Mouse (Mus musculus) midbrain, embryonic 13.5 days (tissue): ENCODE measurements around the gene Osgepl1. TPM values are rescaled to one million over a fixed set of nuclear protein-coding genes. Genes with fewer than 3 reads are reported as not detected.
A peak's percentile ranks its signal among the peaks of the same experiment; 100 is the strongest.
"Not testable (repeated sequence)": the region's sequence is repeated elsewhere in the genome, so short reads cannot be mapped to it uniquely, and the experiment has no call there.

ENCODE experiments used
- ATAC-seq: fragments of 200-750 bp; cut with Nextera tagmentation; 2 replicates; pipeline ENCODE4 v1.8.0; 2017; ENCODE audit warnings: mild to moderate bottlenecking, moderate TSS enrichment, moderate library complexity
- H3K27ac ChIP-seq: fragments of 300-500 bp; sonication (generic); 2 replicates; pipeline ENCODE4 v1.5.1; 2015; ENCODE audit warnings: inconsistent platforms, mild to moderate bottlenecking, moderate library complexity
- H3K27me3 ChIP-seq: fragments of 300-500 bp; sonication (generic); 2 replicates; pipeline ENCODE4 v1.6.1; 2015; ENCODE audit warnings: mild to moderate bottlenecking, inconsistent platforms
- H3K36me3 ChIP-seq: fragments of 300-500 bp; sonication (generic); 2 replicates; pipeline ENCODE4 v1.6.1; 2015; ENCODE audit warnings: mild to moderate bottlenecking, inconsistent platforms
- H3K4me1 ChIP-seq: fragments of 300-500 bp; sonication (generic); replicated peaks from 2 replicates; pipeline ENCODE4 v1.6.1; 2015; ENCODE audit warnings: inconsistent platforms
- H3K4me2 ChIP-seq: fragments of 300-500 bp; sonication (generic); replicated peaks from 2 replicates; pipeline ENCODE4 v1.6.1; 2015; ENCODE audit warnings: moderate library complexity, mild to moderate bottlenecking, inconsistent platforms
- H3K4me3 ChIP-seq: fragments of 300-500 bp; sonication (generic); replicated peaks from 2 replicates; pipeline ENCODE4 v1.5.1; 2015; ENCODE audit warnings: mild to moderate bottlenecking, inconsistent platforms
- H3K9ac ChIP-seq: fragments of 300-500 bp; sonication (generic); replicated peaks from 2 replicates; pipeline ENCODE4 v1.6.1; 2015; ENCODE audit warnings: mild to moderate bottlenecking, inconsistent platforms
- H3K9me3 ChIP-seq: fragments of 300-500 bp; sonication (generic); 2 replicates; pipeline ENCODE4 v1.6.1; 2016; ENCODE audit warnings: mild to moderate bottlenecking, inconsistent platforms
- WGBS: fragments of 180-500 bp; shearing (Covaris S2); methylation state at CpG from one replicate; pipeline ENCODE4 v1.1.7; 2015; 5-methylcytosine and 5-hydroxymethylcytosine counted together
- polyA plus RNA-seq: library from polyadenylated mRNA; unstranded; fragments of >200 nt; fragmentation: Nextera tagmentation; extraction: Ambion mirVana; gene quantifications from 2 replicates; pipeline ENCODE4 v1.2.1, GENCODE M21; 2015

Osgepl1 gene
- polyA plus RNA-seq, 1 experiment from 2014 or later = 21.6 TPM

DNA sequence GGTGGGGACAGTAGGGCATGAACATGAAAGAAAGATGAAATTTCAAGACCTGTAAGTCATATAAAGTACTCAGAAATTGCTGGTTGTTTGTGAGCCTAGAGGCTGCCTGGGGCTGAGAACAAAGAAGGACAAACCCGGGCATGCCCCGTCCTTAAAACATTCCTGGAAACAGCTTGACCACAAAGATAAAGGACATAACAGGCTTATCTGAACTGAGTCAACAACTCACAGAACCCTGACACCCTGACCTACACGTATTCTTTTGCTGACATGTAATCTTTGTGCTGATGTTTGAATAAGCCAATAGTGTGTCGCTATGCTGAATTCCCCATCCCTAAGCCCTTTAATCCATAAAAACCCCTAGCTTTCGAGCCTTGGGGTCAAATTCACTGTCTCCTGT lies 20.1 kb downstream of the Osgepl1 start:
- H3K4me2 ChIP-seq, H3K27me3 ChIP-seq, H3K4me1 ChIP-seq, H3K4me3 ChIP-seq, H3K27ac ChIP-seq, H3K9ac ChIP-seq, ATAC-seq, H3K9me3 ChIP-seq, H3K36me3 ChIP-seq: not testable (repeated sequence)
- WGBS = 68% methylated on average over 5 of the region's 5 CpGs

DNA sequence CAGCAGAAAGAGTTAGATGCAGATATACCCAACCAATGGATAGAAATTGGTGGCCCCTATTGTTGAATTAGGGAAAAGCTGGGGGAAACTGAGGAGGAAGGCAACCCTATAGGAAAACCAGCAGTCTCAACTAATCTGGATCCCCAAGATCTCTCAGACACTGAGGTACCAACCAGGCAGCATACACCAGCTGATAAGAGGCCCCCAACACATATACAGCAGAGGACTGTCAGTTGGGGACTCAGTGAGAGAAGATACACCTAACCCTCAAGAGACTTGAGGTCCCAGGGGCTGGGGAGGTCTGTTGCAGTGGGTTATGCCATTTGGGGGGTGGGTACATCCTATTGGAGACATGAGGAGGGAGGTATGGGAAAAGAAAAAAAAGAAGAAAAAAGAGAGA lies 22.0 kb downstream of the Osgepl1 start:
- no peak overlapping the region for H3K9ac ChIP-seq

DNA sequence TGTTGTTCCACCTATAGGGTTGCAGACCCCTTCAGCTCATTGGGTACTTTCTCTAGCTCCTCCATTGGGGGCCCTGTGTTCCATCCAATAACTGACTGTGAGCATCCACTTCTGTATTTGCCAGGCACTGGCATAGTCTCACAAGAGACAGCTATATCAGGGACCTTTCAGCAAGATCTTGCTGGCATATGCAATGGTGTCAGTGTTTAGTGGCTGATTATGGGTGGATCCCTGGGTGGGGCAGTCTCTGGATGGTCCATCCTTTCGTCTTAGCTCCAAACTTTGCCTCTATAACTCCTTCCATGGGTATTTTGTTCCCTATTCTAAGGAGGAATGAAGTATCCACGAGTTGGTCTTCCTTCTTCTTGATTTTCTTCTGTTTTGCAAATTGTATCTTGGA lies 24.0 kb downstream of the Osgepl1 start:
- WGBS = 75% methylated on average over 2 of the region's 2 CpGs
- H3K27me3 ChIP-seq, H3K4me1 ChIP-seq: not testable (repeated sequence)

More for the DNA sequence above, 22.0 kb downstream of the Osgepl1 start:
- ATAC-seq = no peak
- Histone ChIP-seq H3K4me3 (no peak overlapping the region), H3K36me3 (peaks cover 3% of the 10 kb centered on the region), H3K4me1 (no peaks in the 10 kb centered on the region), H3K27ac (no peak overlapping the region), H3K9me3 (no peaks in the 10 kb centered on the region; the same call in none of the 2 replicates), H3K27me3 (no peaks in the 10 kb centered on the region), H3K4me2 (no peak overlapping the region)

DNA sequence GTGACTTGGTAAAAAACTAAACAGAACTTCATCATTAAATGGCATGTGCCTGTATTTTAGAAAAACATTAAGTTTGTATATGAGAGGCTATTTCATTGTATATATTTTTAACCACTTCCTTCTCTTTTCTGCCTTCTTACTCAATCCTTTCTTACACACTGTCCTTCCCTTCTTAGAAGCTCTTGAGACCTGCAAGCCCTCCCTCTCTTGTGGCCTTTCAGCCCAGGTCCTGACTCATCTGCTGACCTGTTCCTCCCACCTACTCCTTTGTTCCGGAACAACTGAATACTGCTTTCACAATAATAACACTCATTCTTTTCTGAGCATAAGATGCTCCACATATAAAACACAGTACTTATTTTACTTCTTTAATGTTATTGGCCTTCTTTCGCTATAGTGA lies 27.6 kb downstream of the Osgepl1 start:
- ATAC-seq = no peak
- Histone ChIP-seq H3K4me2 (no peak overlapping the region), H3K4me3 (no peak overlapping the region), H3K36me3 (peaks cover 51% of the 10 kb centered on the region), H3K27me3 (no peaks in the 10 kb centered on the region), H3K4me1 (no peaks in the 10 kb centered on the region), H3K27ac (no peak overlapping the region), H3K9ac (no peak overlapping the region), H3K9me3 (peaks cover 10% of the 10 kb centered on the region)
- 100% methylated on average over 2 of the region's 2 CpGs for WGBS

More for the DNA sequence above, 24.0 kb downstream of the Osgepl1 start:
- not testable (repeated sequence) for H3K4me2 ChIP-seq, H3K9ac ChIP-seq, H3K4me3 ChIP-seq, H3K9me3 ChIP-seq, H3K27ac ChIP-seq, ATAC-seq
- H3K36me3 ChIP-seq = peaks cover 23% of the 10 kb centered on the region

DNA sequence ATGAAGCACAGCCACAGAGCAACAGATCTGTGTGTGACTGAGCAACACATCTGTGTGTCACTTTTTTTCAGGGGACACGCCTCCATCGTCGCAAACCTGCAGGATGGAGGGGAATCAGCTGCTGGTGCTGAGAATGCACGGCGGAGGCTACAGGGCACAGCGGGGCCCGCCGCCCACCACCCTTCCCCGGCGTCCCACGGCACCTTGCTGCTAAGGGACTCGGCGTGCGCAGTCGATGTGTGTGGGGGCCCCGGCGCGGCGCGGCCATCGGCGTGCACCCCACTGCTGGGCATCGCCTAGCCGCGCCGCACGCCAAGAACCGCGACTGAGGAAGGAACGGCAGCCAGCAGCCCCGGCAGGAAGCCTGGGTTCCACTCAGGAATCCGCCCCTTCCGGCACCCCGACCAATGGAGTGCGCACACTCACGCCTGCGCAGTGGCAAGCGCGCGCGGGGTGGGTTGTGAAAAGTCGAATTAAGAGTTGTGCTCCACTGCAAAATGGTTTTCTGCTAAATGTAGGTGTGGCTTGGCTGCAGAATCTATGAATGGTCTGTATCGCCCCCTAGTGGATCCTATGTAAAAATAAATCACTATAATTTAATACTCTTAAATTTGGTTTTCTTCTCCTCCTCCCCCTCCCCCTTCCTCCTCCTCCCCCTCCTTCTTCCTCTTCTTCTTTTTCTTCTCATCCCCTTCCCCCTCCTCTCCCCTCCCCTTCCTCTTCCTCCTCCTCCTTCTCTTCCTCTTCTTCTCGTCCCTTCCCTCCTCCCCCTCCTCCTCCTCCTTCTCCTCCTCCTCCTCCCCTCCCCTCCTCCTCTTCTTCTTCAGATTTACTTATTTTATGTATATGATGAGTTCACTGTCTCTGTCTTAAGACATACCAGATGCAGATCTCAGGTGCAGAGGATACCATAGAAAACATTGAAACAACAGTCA lies 39.2 kb downstream of the Osgepl1 start, which contains the start of the genes Asdurf, Gm28551 and Asnsd1:
Asdurf (minus strand) TSS at position 293 of the 935 bp plus-strand sequence.
Gm28551 (minus strand) TSS at position 341 of the 935 bp plus-strand sequence.
Asnsd1 (minus strand) TSS at position 426 of the 935 bp plus-strand sequence.
- peaks cover 18% of the 10 kb centered on the region for H3K36me3 ChIP-seq
- no peaks in the 10 kb centered on the region for H3K9me3 ChIP-seq
- peak within 1 kb of the TSS; percentile 87 for H3K27ac ChIP-seq
- peaks cover 9% of the 10 kb centered on the region for H3K4me1 ChIP-seq
- H3K4me3 ChIP-seq = peak within 1 kb of the TSS; percentile 78
- H3K27me3 ChIP-seq = no peaks in the 10 kb centered on the region
- H3K9ac ChIP-seq = peak within 1 kb of the TSS; percentile 88
- H3K4me2 ChIP-seq = peak within 1 kb of the TSS; percentile 56
- WGBS = 0% methylated on average over 44 of the region's 44 CpGs
- peak; percentile 100 for ATAC-seq

DNA sequence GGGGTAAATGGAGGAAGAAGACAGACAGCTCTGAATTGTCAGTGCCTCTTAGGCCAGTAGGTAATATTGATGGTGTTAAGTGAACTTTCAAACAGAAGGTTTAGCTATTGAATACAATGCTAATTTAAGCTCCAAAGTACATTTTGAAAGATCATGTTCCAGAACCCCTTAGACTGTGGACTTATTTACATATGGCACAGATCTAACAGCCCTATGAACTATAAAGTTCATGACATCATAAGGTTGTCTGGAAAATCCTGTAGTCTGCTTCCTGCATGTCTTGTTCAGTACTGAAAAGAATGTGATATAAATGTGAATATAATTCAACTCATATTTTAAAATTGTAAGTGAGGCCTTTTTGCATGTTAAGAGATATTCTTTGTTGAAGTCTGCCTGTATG lies 45.6 kb downstream of the Osgepl1 start:
- no peaks in the 10 kb centered on the region for H3K27me3 ChIP-seq
- no peak for ATAC-seq
- H3K9me3 ChIP-seq = no peaks in the 10 kb centered on the region
- no peak overlapping the region for H3K27ac ChIP-seq
- H3K4me1 ChIP-seq = no peaks in the 10 kb centered on the region
- no peaks in the 10 kb centered on the region for H3K36me3 ChIP-seq
- H3K9ac ChIP-seq = no peak overlapping the region
- no peak overlapping the region for H3K4me2 ChIP-seq
- no peak overlapping the region for H3K4me3 ChIP-seq

Other genes starting within 250 kb of the Osgepl1 start
- not detected in 2 replicates for gene 1700019A02Rik, start 126.0 kb upstream of the Osgepl1 start, polyA plus RNA-seq
- 10.3 and 11.6 TPM in 2 replicates for gene Pms1, start 16.6 kb upstream of the Osgepl1 start, polyA plus RNA-seq
- 75.2 and 77.8 TPM in 2 replicates for gene Ormdl1, start 16.5 kb upstream of the Osgepl1 start, polyA plus RNA-seq
- not detected in 2 replicates for gene Gm28778, start 16.5 kb upstream of the Osgepl1 start, polyA plus RNA-seq
- 5.8 and 13.3 TPM in 2 replicates for gene Asdurf, start 39.0 kb downstream of the Osgepl1 start, polyA plus RNA-seq
- 1.9 and 2.0 TPM in 2 replicates for gene Gm28551, start 39.0 kb downstream of the Osgepl1 start, polyA plus RNA-seq
- 67.9 and 71.7 TPM in 2 replicates for gene Asnsd1, start 39.1 kb downstream of the Osgepl1 start, polyA plus RNA-seq